Mouse (Mus musculus) urinary bladder, postnatal 10 days (tissue): ENCODE data around the gene Gm19426.

Source experiments
- DNase-seq: peaks from one replicate; pipeline ENCODE4 v3.0.0; 2022; ENCODE audit warnings: low spot score

The Gm19426 gene

DNA sequence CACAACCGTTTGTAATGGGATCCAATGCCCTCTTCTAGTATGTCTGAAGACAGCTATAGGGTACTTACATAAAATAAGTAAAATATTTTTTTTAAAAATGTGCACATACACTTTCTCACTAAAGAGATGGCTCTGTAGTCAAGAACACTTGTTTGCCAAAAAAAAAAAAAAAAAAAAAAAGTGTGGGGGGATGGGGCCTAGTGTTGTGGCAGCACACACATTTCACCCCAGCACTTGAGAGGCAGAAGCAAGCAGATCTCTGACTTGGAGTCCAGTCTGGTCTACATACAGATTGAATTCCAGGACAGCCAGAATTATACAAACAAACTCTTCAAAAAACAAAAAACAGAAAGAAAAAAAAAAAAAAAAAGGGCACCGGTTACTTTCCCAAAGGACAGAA is 22.7 kb downstream of the Gm19426 start:
- no peak for DNase-seq

DNA sequence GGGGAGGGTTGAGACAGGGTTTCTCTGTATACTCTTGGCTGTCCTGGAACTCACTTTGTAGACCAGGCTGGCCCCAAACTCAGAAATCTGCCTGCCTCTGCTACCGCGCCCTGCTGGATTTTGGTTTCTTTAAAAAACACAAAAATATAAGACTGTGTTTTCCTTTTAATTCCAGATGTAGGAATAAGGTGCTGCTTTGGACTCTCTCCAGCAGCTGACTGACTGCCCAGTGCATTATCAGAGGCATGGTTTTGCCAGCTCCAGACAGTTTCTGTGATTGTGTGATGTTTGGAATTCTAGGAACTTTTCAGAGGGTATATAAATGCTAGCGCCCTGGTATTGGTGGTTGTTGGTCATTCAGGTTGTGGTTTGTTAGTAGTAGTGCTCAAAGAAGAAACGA is 26.1 kb downstream of the Gm19426 start:
- no peak for DNase-seq

DNA sequence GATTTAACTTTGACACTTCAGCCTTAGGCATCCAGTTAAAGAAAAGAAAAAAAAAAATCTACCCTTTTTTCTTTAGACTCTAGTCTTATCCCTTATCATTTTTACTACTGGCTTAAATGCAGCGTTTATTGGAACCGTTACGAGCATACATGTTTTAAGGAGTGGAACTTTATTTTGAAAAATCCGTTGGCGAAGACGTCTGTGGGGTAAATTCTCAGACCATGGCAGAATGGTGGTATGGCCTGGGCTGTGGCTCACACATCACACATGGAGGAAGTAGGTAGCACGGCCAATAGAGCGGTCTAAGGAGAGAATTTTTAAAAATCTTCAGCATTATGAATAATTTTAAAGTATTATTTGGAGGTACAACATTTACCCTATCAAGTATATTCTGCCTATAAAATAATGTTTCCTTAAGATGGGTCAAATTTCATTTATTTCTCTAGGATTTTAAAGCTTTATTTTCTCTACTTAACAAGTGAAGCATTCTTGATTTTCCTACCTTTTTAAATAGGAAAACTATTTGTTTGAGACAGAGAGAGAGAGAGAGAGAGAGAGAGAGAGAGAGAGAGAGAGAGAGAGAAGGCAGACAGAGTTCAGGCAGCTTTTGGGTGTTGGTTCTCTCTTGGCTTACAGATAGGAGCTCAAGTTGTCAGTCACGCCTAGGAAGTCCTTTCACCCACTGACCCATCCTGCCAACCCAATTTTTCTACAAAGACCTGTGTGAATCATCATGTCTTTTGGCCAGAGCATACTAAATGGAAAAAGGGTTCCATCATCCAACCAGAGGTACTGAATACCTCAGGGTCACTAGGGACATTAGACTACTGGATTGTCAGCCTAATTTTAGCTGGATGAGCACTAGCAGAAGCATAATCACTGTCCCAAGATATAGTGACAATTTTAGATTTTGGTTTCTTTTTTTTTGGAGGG is 26.8 kb downstream of the Gm19426 start:
- DNase-seq: no peak

DNA sequence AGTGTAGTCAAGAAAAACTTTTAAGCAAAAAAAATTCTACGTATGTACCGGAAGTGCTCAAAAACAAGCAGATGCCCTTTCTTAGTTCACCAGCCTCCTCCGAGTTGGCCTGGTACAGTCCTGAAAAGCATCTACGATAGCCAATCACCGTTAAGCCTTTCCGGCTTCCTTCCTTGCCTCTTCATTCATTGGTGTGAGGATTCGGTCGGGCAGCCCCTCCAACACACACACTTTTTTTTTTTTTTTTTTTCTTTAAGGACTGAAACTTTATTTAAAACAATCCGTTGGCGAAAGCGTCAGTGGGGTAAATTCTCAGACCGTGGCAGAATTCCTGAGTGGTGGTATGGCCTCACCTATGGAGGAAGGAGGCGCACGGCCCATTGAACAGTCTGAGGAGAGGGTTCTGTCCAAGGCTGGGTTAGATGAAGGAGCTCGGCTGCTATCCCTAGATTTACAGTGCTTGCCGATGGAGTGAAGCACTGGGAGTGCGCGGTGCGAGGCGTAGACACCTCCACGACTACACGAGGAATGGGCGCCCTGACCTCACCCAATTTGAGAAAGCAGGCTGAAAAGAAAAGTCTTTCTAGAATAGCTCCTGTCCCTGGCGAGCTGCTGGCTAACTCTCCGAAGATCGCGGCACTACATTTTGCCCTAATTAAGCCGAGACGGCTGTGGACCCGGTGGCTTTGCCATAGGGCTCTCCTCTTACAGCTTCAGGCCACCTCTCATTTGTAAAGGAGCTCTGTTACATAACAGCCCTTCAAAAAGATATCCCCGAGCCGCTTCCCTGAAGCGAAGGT is 27.7 kb downstream of the Gm19426 start:
- no peak for DNase-seq

DNA sequence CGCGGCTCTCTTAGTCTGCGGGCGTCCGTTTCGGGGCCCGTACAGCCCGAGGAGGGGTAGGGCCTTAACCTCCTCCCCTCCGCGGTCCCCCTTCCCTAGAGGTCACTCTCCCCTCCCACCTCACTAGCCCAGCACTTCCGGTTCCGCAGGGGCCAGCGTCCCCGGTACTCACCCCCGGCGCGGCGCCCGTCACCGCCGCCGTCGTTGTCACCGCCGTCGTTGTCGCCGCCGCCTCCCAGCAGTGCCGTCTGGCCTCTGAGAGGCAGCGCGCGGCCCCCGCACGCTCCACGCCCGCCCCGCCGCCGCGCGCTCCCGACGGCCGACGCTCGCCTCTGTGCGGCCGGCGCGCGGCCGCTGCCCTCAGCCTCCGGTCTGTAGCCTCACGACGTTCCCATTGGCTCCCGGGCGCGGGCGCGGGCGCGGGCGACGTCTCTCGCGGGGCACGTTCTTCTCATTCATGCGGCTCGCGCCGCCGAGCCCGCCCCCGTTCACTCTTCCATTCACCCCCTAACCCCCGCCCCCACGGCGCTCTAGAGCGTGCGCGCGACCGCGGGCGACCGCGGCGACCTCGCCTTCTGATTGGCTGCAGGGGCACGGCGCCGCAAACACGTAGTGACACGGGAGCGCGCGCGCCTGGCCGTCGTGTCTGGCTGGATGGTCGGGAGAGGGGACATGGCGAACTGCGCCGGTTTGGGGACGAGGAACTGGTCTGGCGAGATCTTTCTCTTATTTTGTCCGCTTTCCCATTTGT is 28.5 kb downstream of the Gm19426 start, which contains the start of gene Zdhhc5:
Gene Zdhhc5 (minus strand): TSS at position 370 of the 751 bp plus-strand sequence.
- peak; percentile 95 for DNase-seq

DNA sequence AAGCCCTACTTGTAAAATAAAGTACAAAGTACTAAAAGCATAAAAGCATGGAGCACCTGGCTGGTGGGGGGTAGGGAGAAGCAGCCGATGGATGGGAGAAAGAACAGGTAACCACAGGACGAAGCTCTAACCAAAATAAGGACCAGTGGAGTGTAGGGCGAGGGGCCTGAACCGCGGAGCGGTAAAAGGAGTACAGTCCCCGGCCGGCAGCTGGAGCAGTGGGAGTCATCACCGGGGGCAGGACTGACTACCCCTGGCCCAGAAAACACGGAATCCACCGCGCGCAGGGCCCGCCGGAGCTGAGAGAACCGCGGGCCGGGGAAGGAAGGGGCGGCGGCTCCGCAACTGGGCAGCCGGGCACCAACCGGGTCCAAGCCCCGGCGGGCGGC is 29.0 kb downstream of the Gm19426 start:
- no peak for DNase-seq

DNA sequence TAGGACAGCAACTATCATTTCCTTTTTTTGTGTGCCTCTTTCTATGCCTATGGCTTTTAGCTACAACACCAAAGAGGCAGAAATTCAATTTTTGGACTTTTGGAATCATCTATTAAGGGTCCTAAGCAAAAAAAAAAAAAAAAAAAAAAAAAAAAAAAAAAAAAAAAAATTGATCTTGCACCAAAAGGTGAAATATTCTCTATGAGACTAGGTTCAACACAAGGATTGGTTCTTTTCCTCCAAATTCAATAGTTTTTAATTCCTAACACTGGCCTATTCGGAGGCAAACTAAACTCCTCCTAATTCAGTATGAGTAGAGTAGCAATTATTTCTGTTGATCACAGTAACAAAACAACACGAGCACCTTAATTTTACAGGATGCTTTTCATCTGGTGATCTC is 31.6 kb downstream of the Gm19426 start:
- no peak for DNase-seq

DNA sequence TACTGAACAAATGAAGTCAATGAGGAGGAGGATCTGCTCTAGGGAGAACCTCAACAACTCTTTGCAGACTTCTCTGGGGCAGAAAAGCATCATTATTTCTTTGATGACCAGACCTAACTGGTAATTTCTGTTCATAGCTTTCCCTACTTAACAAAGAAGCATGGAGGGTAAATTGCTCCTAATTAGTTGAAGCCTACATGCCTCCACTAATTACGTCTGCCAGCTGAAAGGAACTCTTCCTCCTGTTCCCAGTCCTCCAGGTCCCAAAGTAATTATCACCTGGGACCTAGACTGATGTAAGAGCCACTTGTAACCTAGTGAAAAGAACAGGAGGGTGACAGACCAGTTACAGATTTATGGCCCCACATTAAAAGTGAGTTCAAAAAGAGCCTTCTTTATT is 35.9 kb downstream of the Gm19426 start:
- DNase-seq: no peak

DNA sequence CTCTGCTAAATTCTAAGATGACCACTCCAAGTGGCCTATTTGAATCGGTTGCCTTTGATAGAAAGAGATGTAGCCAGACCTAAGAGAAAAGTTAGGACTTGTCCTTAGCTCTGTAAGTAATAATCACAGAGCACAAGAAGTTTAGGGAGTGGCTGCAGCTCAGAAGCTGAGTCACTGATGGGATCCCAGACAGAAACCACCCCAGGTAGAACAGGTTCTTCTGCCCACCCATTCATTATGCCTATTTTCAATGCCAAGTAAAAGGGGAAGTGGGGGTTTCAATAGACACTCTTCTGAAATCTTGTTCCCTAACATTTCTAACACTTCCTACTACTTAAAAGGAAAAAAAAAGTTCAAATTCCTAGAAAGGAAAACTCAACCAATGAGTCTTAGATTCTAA is 38.2 kb downstream of the Gm19426 start:
- no peak for DNase-seq

DNA sequence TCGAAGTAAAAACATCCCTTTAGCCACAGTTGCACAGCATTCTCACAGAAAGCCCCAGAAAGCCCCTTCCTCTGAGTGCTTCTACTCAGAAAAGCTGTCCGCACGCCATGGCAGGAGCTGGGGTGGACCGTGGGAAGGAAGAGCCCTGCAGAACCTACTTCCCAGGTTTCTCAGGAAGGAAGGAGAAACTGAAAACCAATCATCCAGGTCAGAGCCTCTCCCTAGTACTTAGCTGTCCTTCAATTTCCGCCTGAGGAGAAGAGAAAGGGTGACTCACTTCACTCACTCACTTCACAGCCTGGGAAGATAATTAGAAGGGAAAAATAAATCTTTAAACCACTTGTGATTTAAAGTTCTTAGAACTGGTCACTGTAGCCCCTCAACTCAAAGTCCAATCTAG is 39.1 kb downstream of the Gm19426 start:
- no peak for DNase-seq

DNA sequence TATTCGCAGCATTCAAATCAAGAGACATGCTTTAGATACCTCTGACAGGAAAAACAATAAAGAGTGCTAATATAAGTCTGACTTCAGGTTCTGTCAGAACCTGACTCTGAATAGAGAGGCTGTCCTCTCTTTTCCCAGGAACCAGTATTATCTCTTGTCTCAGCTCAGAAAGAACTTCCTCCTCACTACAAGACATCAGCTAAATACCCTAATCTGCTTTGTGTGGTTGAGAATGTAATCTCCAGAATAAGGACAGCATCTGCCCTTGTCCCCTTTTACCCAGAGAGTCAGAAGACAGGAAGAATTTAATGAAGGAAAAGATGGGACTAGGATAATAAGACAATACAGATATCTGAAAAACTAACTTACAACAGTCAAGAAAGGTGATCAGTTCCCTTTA is 40.0 kb downstream of the Gm19426 start:
- no peak for DNase-seq

DNA sequence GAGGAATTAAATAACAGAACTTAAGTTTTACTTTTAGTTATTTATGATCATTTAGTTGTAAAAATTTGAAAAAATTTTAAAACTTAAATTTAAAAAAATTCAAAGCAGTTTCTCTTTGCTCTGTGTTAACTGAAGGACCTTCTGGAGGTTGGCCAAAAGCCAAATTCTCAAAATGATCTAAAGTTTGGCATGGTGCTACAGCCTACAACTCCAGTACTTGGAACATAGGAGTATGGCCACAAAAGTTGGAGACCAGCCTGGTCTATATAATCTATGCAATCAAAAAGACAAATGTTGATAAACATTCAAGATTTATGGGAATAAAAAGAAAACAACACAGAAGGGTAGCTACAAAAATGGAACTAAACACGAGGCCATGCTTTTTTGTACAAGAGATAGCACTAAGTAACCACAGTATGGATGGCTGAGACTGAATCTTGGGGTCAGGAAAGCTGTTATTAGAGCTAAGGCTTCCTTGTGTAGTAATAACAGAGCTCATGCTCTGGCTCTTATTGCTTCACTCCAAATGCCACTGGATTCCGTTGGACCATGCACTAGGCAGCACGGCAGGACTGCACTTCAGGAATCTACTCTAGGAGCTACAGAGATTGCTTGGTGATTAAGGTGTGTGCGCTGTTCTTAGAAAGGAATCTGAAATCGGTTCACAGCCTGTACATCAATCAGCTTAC is 48.3 kb downstream of the Gm19426 start:
- DNase-seq: no peak
